ENCODE assay signal across 9 mouse cellular contexts in the genomic region with DNA sequence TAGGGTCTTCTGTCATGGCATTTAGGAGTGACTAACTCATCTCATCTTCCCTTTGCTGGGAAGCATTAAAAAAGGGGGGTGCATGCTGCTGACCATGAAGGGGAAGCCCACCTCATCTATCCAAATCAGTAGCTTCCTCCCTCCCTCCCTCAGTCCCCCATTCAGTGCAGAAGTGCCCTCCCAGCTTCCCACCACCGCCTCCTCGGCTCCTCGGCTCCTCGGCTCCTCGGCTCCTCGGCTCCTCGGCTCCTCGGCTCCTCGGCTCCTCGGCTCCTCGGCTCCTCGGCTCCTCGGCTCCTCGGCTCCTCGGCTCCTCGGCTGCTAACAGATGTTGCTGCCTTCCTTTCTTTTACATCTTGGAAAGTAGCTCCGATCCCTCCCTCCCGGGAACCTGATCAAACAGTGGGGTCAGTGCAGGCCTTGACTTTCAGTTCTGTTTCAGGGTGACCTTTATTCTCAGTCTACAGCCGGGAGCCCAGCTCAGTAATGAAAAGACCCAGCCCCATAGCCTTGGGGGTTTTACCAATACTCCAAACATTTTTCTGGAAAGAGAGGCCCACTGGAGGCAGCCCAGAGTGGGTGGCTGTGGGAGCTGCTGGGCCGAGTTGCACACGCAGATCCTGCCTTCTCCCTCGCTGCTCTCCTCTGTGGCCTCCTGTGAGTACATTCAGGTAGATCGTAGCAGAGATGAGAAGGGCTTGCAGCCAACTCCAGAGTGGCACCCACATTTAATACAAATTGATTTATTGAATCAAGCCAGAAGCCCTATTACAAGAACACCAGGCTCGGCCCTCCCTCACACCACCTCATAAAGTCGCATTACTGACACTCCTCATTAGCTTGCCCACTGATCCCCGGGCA.
A peak's percentile ranks its signal among the peaks of the same experiment; 100 is the strongest.
DNase-seq lines count a peak whose midpoint lies in the region; ATAC-seq and TF ChIP-seq lines count a peak whose summit lies in the region.
"Had no signal": no experiment of that assay in that cellular context is flagged by ENCODE, and none has a peak within 500 bp of the region (broad histone marks: within the 10 kb centered on the region; RNA-seq: fewer than 3 reads in every experiment).

No protein-coding gene starts in this region.

- 7% methylated on average over 25 of the region's 26 CpGs for WGBS in lung, embryonic 16.5 days
- 2% methylated on average over 22 of the region's 26 CpGs for WGBS in hindbrain, embryonic 16.5 days
- WGBS in liver, embryonic 15.5 days (ENCODE audit: insufficient replicate concordance), result 21% methylated on average over 26 of the region's 26 CpGs
- WGBS in thymus, adult 2 months, result 79% methylated on average over 26 of the region's 26 CpGs

- no peak for TF ChIP-seq POLR2A in thymus, adult 2 months (IDR thresholded peaks at IDR 0.05; ENCODE audit: control insufficient read depth, extremely low read depth, insufficient read depth, low read length, poor library complexity)

- H3K36me3 ChIP-seq in lung, embryonic 16.5 days (ENCODE audit: control insufficient read depth, insufficient read depth, low read length), result no peaks in the 10 kb centered on the region
- no peaks in the 10 kb centered on the region for H3K36me3 ChIP-seq in hindbrain, embryonic 16.5 days (ENCODE audit: control insufficient read depth, insufficient read depth, low read length)
- no peaks in the 10 kb centered on the region for H3K36me3 ChIP-seq in liver, embryonic 15.5 days (replicated peaks)
- peaks cover 9% of the 10 kb centered on the region for H3K36me3 ChIP-seq in thymus, adult 2 months (ENCODE audit: control insufficient read depth, insufficient read depth, low read length)

- H3K4me3 ChIP-seq in lung, embryonic 16.5 days (ENCODE audit: low read length), result peak overlapping the region; percentile 28
- no peak overlapping the region for H3K4me3 ChIP-seq in hindbrain, embryonic 16.5 days (ENCODE audit: low read length)
- 0 out of 2 replicates have a peak overlapping the region, but pooled peaks have one; percentile 4 for H3K4me3 ChIP-seq in liver, embryonic 15.5 days (replicated peaks)
- no peak overlapping the region for H3K4me3 ChIP-seq in thymus, adult 2 months (ENCODE audit: control insufficient read depth, insufficient read depth, low read length)

- no peak for TF ChIP-seq CTCF in thymus, adult 2 months (IDR thresholded peaks at IDR 0.05; ENCODE audit: borderline replicate concordance, control insufficient read depth, extremely low read depth, insufficient read depth, low read length, poor library complexity)

- ATAC-seq in lung, embryonic 16.5 days (ENCODE audit: low read depth), result peak; percentile 39
- peak; percentile 19 for ATAC-seq in hindbrain, embryonic 16.5 days
- ATAC-seq in liver, embryonic 15.5 days (ENCODE audit: insufficient read depth), result peak; percentile 32; the same call in 1 of the 2 replicates

- H3K27me3 ChIP-seq in lung, embryonic 16.5 days (ENCODE audit: control insufficient read depth, insufficient read depth, low read depth, low read length), result no peaks in the 10 kb centered on the region
- no peaks in the 10 kb centered on the region for H3K27me3 ChIP-seq in hindbrain, embryonic 16.5 days (replicated peaks; ENCODE audit: control insufficient read depth, insufficient read depth, low read length)
- no peaks in the 10 kb centered on the region for H3K27me3 ChIP-seq in liver, embryonic 15.5 days
- H3K27me3 ChIP-seq in thymus, adult 2 months (ENCODE audit: control insufficient read depth, insufficient read depth, low read length), result no peaks in the 10 kb centered on the region

- H3K9me3 ChIP-seq in lung, embryonic 16.5 days (ENCODE audit: control insufficient read depth, low read length), result no peaks in the 10 kb centered on the region
- no peaks in the 10 kb centered on the region for H3K9me3 ChIP-seq in hindbrain, embryonic 16.5 days (ENCODE audit: control insufficient read depth, low read length)
- H3K9me3 ChIP-seq in liver, embryonic 15.5 days (replicated peaks), result no peaks in the 10 kb centered on the region

- H3K4me1 ChIP-seq in lung, embryonic 16.5 days (replicated peaks; ENCODE audit: control insufficient read depth, insufficient read depth, low read length), result peaks cover 47% of the 10 kb centered on the region
- peaks cover 63% of the 10 kb centered on the region for H3K4me1 ChIP-seq in hindbrain, embryonic 16.5 days (ENCODE audit: control insufficient read depth, insufficient read depth, low read depth, low read length)
- no peaks in the 10 kb centered on the region for H3K4me1 ChIP-seq in liver, embryonic 15.5 days (replicated peaks)
- no peaks in the 10 kb centered on the region for H3K4me1 ChIP-seq in thymus, adult 2 months (replicated peaks; ENCODE audit: control insufficient read depth, insufficient read depth, low read length)

- DNase-seq in lung, postnatal 25 days (ENCODE audit: low spot score), result no peak
- peak; percentile 62 to 64 for DNase-seq in cerebellum, postnatal 14 days
- DNase-seq in frontal cortex, postnatal 14 days (ENCODE audit: low spot score in 2 of 2), result peak; percentile 34 to 42
- DNase-seq in retina, embryonic 14.5 days (ENCODE audit: low spot score), result peak; percentile 72
- no peak for DNase-seq in thymus, adult 2 months

- peak overlapping the region; percentile 86 for H3K27ac ChIP-seq in lung, embryonic 16.5 days (ENCODE audit: low read length)
- peak overlapping the region; percentile 89 for H3K27ac ChIP-seq in hindbrain, embryonic 16.5 days (ENCODE audit: low read depth, low read length)
- no peak overlapping the region for H3K27ac ChIP-seq in liver, embryonic 15.5 days (replicated peaks)
- H3K27ac ChIP-seq in thymus, adult 2 months (ENCODE audit: control insufficient read depth, insufficient read depth, low read length), result no peak overlapping the region
- H3K27ac ChIP-seq: macrophage had no signal

- H3K4me2 ChIP-seq in lung, embryonic 16.5 days (ENCODE audit: low read depth, low read length), result peak overlapping the region; percentile 57
- peak overlapping the region; percentile 44 for H3K4me2 ChIP-seq in hindbrain, embryonic 16.5 days (ENCODE audit: low read length)
- peak overlapping the region; percentile 49 for H3K4me2 ChIP-seq in liver, embryonic 15.5 days

- peak overlapping the region; percentile 63 for H3K9ac ChIP-seq in lung, embryonic 16.5 days (ENCODE audit: low read length)
- peak overlapping the region; percentile 51 for H3K9ac ChIP-seq in hindbrain, embryonic 16.5 days (ENCODE audit: low read depth, low read length)
- H3K9ac ChIP-seq in liver, embryonic 15.5 days, result 0 out of 2 replicates have a peak overlapping the region, but pooled peaks have one; percentile 15

Comparison
In these comparisons a context has a peak if more than half of its experiments do, and no peak if none do; other contexts are left out.
1. H3K27ac ChIP-seq: peak in lung, embryonic 16.5 days (single experiment) and hindbrain, embryonic 16.5 days (single experiment); none in liver, embryonic 15.5 days (single experiment) and thymus, adult 2 months (single experiment).
2. H3K4me3 ChIP-seq: peak in lung, embryonic 16.5 days (single experiment) and liver, embryonic 15.5 days (single experiment); none in hindbrain, embryonic 16.5 days (single experiment) and thymus, adult 2 months (single experiment).
3. DNase-seq: peak in cerebellum, postnatal 14 days (2 of 2), frontal cortex, postnatal 14 days (2 of 2) and retina, embryonic 14.5 days (single experiment); none in lung, postnatal 25 days (single experiment) and thymus, adult 2 months (single experiment).
4. Peak in every context shown above with its lines, with median percentiles within 50 percentile points of each other: ATAC-seq, H3K4me2 ChIP-seq and H3K9ac ChIP-seq.